8 mouse cellular contexts compared by ENCODE assay signal in genomic region chr4:118427768-118428451, GRCm38 (mm10). TPM values are rescaled to one million over a fixed set of nuclear protein-coding genes. Genes with fewer than 3 reads are reported as not detected.
A peak's percentile ranks its signal among the peaks of the same experiment; 100 is the strongest.
DNase-seq lines count a peak whose midpoint lies in the region; ATAC-seq and TF ChIP-seq lines count a peak whose summit lies in the region.

Elovl1 (plus strand) TSS chr4:118428093.

- dilution Hi-C loops in CH12.LX (cut with MboI; ENCODE audit: extremely low pct_ligation_motif_present, extremely low pct_unique_long_range_greater_than_20kb, low sequenced_read_pairs) = no loop called here

- peak within 1 kb of the TSS; percentile 91 for H3K4me2 ChIP-seq in CH12.LX (ENCODE audit: insufficient read depth, low read depth, poor library complexity, severe bottlenecking)
- peak within 1 kb of the TSS; percentile 84 for H3K4me2 ChIP-seq in forebrain, embryonic 11.5 days (ENCODE audit: low read depth, low read length, severe bottlenecking)
- peak within 1 kb of the TSS; percentile 97 for H3K4me2 ChIP-seq in heart, embryonic 16.5 days (ENCODE audit: low read depth, low read length)
- H3K4me2 ChIP-seq in liver, embryonic 15.5 days = peak within 1 kb of the TSS; percentile 97
- peak within 1 kb of the TSS; percentile 71 for H3K4me2 ChIP-seq in neural tube, embryonic 11.5 days (ENCODE audit: low read depth)
- H3K4me2 ChIP-seq in stomach, postnatal 0 days (replicated peaks; ENCODE audit: low read depth) = peak within 1 kb of the TSS; percentile 91

- 1% methylated on average over 30 of the region's 31 CpGs for WGBS in forebrain, embryonic 11.5 days
- under 1% methylated on average over 24 of the region's 31 CpGs for WGBS in heart, embryonic 16.5 days
- WGBS in liver, embryonic 15.5 days (ENCODE audit: insufficient replicate concordance) = under 1% methylated on average over 30 of the region's 31 CpGs
- WGBS in neural tube, embryonic 11.5 days = 0% methylated on average over 14 of the region's 31 CpGs
- 0% methylated on average over 17 of the region's 31 CpGs for WGBS in stomach, postnatal 0 days

- peaks cover 13 to 37% of the 10 kb centered on the region in 2 experiments for H3K4me1 ChIP-seq in CH12.LX (ENCODE audit: control insufficient read depth in 1 of 2, insufficient read depth in 2 of 2)
- peaks cover 7% of the 10 kb centered on the region; the same call in 1 of the 2 replicates for H3K4me1 ChIP-seq in forebrain, embryonic 11.5 days (replicated peaks; ENCODE audit: control insufficient read depth, insufficient read depth, low read length)
- H3K4me1 ChIP-seq in heart, embryonic 16.5 days (ENCODE audit: control insufficient read depth, insufficient read depth, low read length) = peaks cover 22% of the 10 kb centered on the region
- peaks cover 98% of the 10 kb centered on the region for H3K4me1 ChIP-seq in liver, embryonic 15.5 days (replicated peaks)
- peaks cover 8% of the 10 kb centered on the region for H3K4me1 ChIP-seq in neural tube, embryonic 11.5 days (ENCODE audit: control insufficient read depth, insufficient read depth, low read length)
- H3K4me1 ChIP-seq in stomach, postnatal 0 days (replicated peaks; ENCODE audit: control insufficient read depth, insufficient read depth) = peaks cover 4% of the 10 kb centered on the region

- no peak for TF ChIP-seq RAD21 in CH12.LX (IDR thresholded peaks at IDR 0.05; ENCODE audit: low read depth, low read length)

- peaks cover 24% of the 10 kb centered on the region for H3K79me2 ChIP-seq in CH12.LX (replicated peaks; ENCODE audit: control insufficient read depth, extremely low read depth, insufficient read depth, poor library complexity, severe bottlenecking)

- ATAC-seq in forebrain, embryonic 11.5 days (replicated peaks; ENCODE audit: low FRiP score) = peak; percentile 95
- ATAC-seq in heart, embryonic 16.5 days (replicated peaks; ENCODE audit: extremely low read depth, insufficient read depth, low FRiP score) = peak; percentile 97
- ATAC-seq in liver, embryonic 15.5 days (ENCODE audit: insufficient read depth) = peak; percentile 89
- peak; percentile 95 for ATAC-seq in neural tube, embryonic 11.5 days (ENCODE audit: insufficient read depth, low FRiP score, low TSS enrichment)
- ATAC-seq in stomach, postnatal 0 days (ENCODE audit: low FRiP score, low TSS enrichment) = peak; percentile 96

- H3K4me3 ChIP-seq in CH12.LX (replicated peaks in 1 of 3; ENCODE audit: low read depth in 2 of 3, low read length in 2 of 3, poor library complexity in 1 of 3) = peak within 1 kb of the TSS; percentile 75 to 92 (median 91)
- H3K4me3 ChIP-seq in forebrain, embryonic 11.5 days (ENCODE audit: low read depth, low read length) = peak within 1 kb of the TSS; percentile 53
- peak within 1 kb of the TSS; percentile 91 for H3K4me3 ChIP-seq in heart, embryonic 16.5 days (ENCODE audit: low read length)
- H3K4me3 ChIP-seq in liver, embryonic 15.5 days (replicated peaks) = peak within 1 kb of the TSS; percentile 75
- H3K4me3 ChIP-seq in neural tube, embryonic 11.5 days (ENCODE audit: low read depth, low read length) = peak within 1 kb of the TSS; percentile 41
- H3K4me3 ChIP-seq in stomach, postnatal 0 days (ENCODE audit: low read depth, low read length) = peak within 1 kb of the TSS; percentile 77

- in situ Hi-C loops in CH12.LX (cut with MboI; ENCODE audit: low pct_ligation_motif_present, low pct_unique_long_range_greater_than_20kb, low sequenced_read_pairs) = no loop called here

- H3K27ac ChIP-seq in CH12.LX (ENCODE audit: insufficient read depth, low read depth) = peak within 1 kb of the TSS; percentile 55
- peak within 1 kb of the TSS; percentile 12; the same call in 1 of the 2 replicates for H3K27ac ChIP-seq in forebrain, embryonic 11.5 days (ENCODE audit: low read depth, low read length)
- peak within 1 kb of the TSS; percentile 89 for H3K27ac ChIP-seq in heart, embryonic 16.5 days (ENCODE audit: low read length)
- H3K27ac ChIP-seq in liver, embryonic 15.5 days (replicated peaks) = peak within 1 kb of the TSS; percentile 91
- H3K27ac ChIP-seq in neural tube, embryonic 11.5 days (ENCODE audit: low read depth, low read length) = 0 out of 2 replicates have a peak within 1 kb of the TSS, but pooled peaks have one; percentile 34
- H3K27ac ChIP-seq in stomach, postnatal 0 days (replicated peaks) = peak within 1 kb of the TSS; percentile 94

- DNase-seq in CH12.LX (ENCODE audit: extremely low read depth) = peak; percentile 85
- peak; percentile 76 for DNase-seq in c-Kit-positive CD71-positive TER-119-negative erythroid progenitor cells, embryonic 14.5 days (ENCODE audit: low read depth)
- DNase-seq in forebrain, embryonic 11.5 days (ENCODE audit: low spot score) = peak; percentile 95
- DNase-seq in kidney, postnatal 36 days = peak; percentile 95 to 96
- peak; percentile 91 for DNase-seq in neural tube, embryonic 11.5 days (ENCODE audit: low spot score)
- DNase-seq in stomach, postnatal 0 days (ENCODE audit: low spot score) = peak; percentile 96

- H3K9me3 ChIP-seq in CH12.LX (replicated peaks; ENCODE audit: low read length) = no peaks in the 10 kb centered on the region
- no peaks in the 10 kb centered on the region for H3K9me3 ChIP-seq in forebrain, embryonic 11.5 days (ENCODE audit: control insufficient read depth, low read length)
- H3K9me3 ChIP-seq in heart, embryonic 16.5 days (replicated peaks; ENCODE audit: control insufficient read depth, low read length) = no peaks in the 10 kb centered on the region
- H3K9me3 ChIP-seq in liver, embryonic 15.5 days (replicated peaks) = no peaks in the 10 kb centered on the region
- H3K9me3 ChIP-seq in neural tube, embryonic 11.5 days (ENCODE audit: control insufficient read depth, low read length) = no peaks in the 10 kb centered on the region
- H3K9me3 ChIP-seq in stomach, postnatal 0 days (ENCODE audit: control insufficient read depth, low read length) = no peaks in the 10 kb centered on the region

- peak within 1 kb of the TSS; percentile 77 for H3K9ac ChIP-seq in CH12.LX (ENCODE audit: insufficient read depth, low read depth)
- peak within 1 kb of the TSS; percentile 76 for H3K9ac ChIP-seq in forebrain, embryonic 11.5 days (ENCODE audit: low read length)
- H3K9ac ChIP-seq in heart, embryonic 16.5 days (ENCODE audit: low read length) = peak within 1 kb of the TSS; percentile 95
- H3K9ac ChIP-seq in liver, embryonic 15.5 days = peak within 1 kb of the TSS; percentile 90
- H3K9ac ChIP-seq in neural tube, embryonic 11.5 days (ENCODE audit: low read length) = peak within 1 kb of the TSS; percentile 61
- peak within 1 kb of the TSS; percentile 84 for H3K9ac ChIP-seq in stomach, postnatal 0 days (ENCODE audit: low read length)

- no peaks in the 10 kb centered on the region for H3K27me3 ChIP-seq in CH12.LX (replicated peaks)
- H3K27me3 ChIP-seq in forebrain, embryonic 11.5 days (ENCODE audit: control insufficient read depth, insufficient read depth, low read length) = no peaks in the 10 kb centered on the region
- no peaks in the 10 kb centered on the region for H3K27me3 ChIP-seq in heart, embryonic 16.5 days (ENCODE audit: control insufficient read depth, insufficient read depth, low read length)
- no peaks in the 10 kb centered on the region for H3K27me3 ChIP-seq in liver, embryonic 15.5 days
- H3K27me3 ChIP-seq in neural tube, embryonic 11.5 days (ENCODE audit: control insufficient read depth, insufficient read depth, low read length) = no peaks in the 10 kb centered on the region
- no peaks in the 10 kb centered on the region for H3K27me3 ChIP-seq in stomach, postnatal 0 days (ENCODE audit: control insufficient read depth, insufficient read depth, low read length)

- no peak; a peak in 1 of 4 replicates for TF ChIP-seq CTCF in CH12.LX (conservative IDR thresholded peaks at IDR 0.05 in 1 of 2, IDR thresholded peaks at IDR 0.05 in 1 of 2; ENCODE audit: low read depth in 2 of 2, low read length in 2 of 2)
- peak; percentile 69 for TF ChIP-seq CTCF in stomach, postnatal 0 days (IDR thresholded peaks at IDR 0.05; ENCODE audit: low read depth)

- no peak for TF ChIP-seq EP300 in CH12.LX (IDR thresholded peaks at IDR 0.05; ENCODE audit: low read length)
- TF ChIP-seq EP300 in stomach, postnatal 0 days (optimal IDR thresholded peaks at IDR 0.05) = no peak

- H3K36me3 ChIP-seq in CH12.LX (replicated peaks in 1 of 2; ENCODE audit: control insufficient read depth in 1 of 2, insufficient read depth in 1 of 2, low read length in 1 of 2) = peaks cover 28 to 37% of the 10 kb centered on the region in 2 experiments
- peaks cover 3% of the 10 kb centered on the region; the same call in 1 of the 2 replicates for H3K36me3 ChIP-seq in forebrain, embryonic 11.5 days (ENCODE audit: control insufficient read depth, insufficient read depth, low read length)
- H3K36me3 ChIP-seq in heart, embryonic 16.5 days (ENCODE audit: control insufficient read depth, insufficient read depth) = peaks cover 27% of the 10 kb centered on the region
- H3K36me3 ChIP-seq in liver, embryonic 15.5 days (replicated peaks) = peaks cover 35% of the 10 kb centered on the region
- peaks cover 8% of the 10 kb centered on the region; the same call in 1 of the 2 replicates for H3K36me3 ChIP-seq in neural tube, embryonic 11.5 days (ENCODE audit: control insufficient read depth, insufficient read depth, low read length)
- H3K36me3 ChIP-seq in stomach, postnatal 0 days (ENCODE audit: control insufficient read depth, insufficient read depth, low read length) = peaks cover 15% of the 10 kb centered on the region

- peak; percentile 81 for TF ChIP-seq POLR2A in CH12.LX (IDR thresholded peaks at IDR 0.05; ENCODE audit: low read depth, low read length)

TF ChIP-seq in CH12.LX, 34 proteins besides CTCF, POLR2A, EP300 and RAD21 (continues in another document):
- TF ChIP-seq ELF1 (IDR thresholded peaks at IDR 0.05; ENCODE audit: low read depth, low read length) (peak; percentile 87), UBTF (IDR thresholded peaks at IDR 0.05; ENCODE audit: low read depth, low read length) (0 out of 2 replicates have a peak, but pooled peaks have one; percentile 33), TCF12 (IDR thresholded peaks at IDR 0.05; ENCODE audit: low read depth, low read length) (no peak; the same call in 1 of the 2 replicates), IRF4 (IDR thresholded peaks at IDR 0.05; ENCODE audit: low read depth, low read length) (no peak), GABPA (IDR thresholded peaks at IDR 0.05; ENCODE audit: insufficient replicate concordance, low read depth, low read length) (no peak), JUND (conservative IDR thresholded peaks at IDR 0.05; ENCODE audit: low read depth, low read length) (no peak), ETS1 (conservative IDR thresholded peaks at IDR 0.05; ENCODE audit: low read depth, low read length) (no peak)

RNA-seq across cellular contexts. Expression of gene Elovl1, which starts in this region (rescaled TPM):
- total RNA-seq in CH12.LX (2012; rRNA removed) = 45.9 and 47.1 TPM in 2 replicates
- 56.3 and 61.1 TPM in 2 replicates for total RNA-seq in CH12.LX (2014; rRNA removed)
- polyA plus RNA-seq in CH12.LX (2012; ENCODE audit: insufficient read length, low read depth) = 83.9 and 110 TPM in 2 replicates
- polyA plus RNA-seq in forebrain, embryonic 11.5 days (2014; fragmentation: Nextera tagmentation; extraction: Ambion mirVana) = 37.8 and 39.8 TPM in 2 replicates
- 66.5 and 69.4 TPM in 2 replicates for polyA plus RNA-seq in heart, embryonic 16.5 days (2015; fragmentation: Nextera tagmentation; extraction: Ambion mirVana)
- 83.4 and 93.5 TPM in 2 replicates for polyA plus RNA-seq in liver, embryonic 15.5 days (2015; fragmentation: Nextera tagmentation; extraction: Ambion mirVana)
- polyA plus RNA-seq in neural tube, embryonic 11.5 days (2014; fragmentation: Nextera tagmentation; extraction: Ambion mirVana) = 42.3 and 48.7 TPM in 2 replicates
- polyA plus RNA-seq in stomach, postnatal 0 days (2015; fragmentation: Nextera tagmentation; extraction: Ambion mirVana) = 366 and 374 TPM in 2 replicates

Comparison
In these comparisons a context has a peak if more than half of its experiments do, and no peak if none do; other contexts are left out.
1. Peak in every context shown above with its lines: DNase-seq, ATAC-seq, H3K4me3 ChIP-seq and H3K27ac ChIP-seq.
2. H3K27ac ChIP-seq: peak in every context shown above with its lines; median percentile 94 in stomach, postnatal 0 days; 91 in liver, embryonic 15.5 days; 89 in heart, embryonic 16.5 days; 55 in CH12.LX; 34 in neural tube, embryonic 11.5 days; 12 in forebrain, embryonic 11.5 days.
3. H3K4me3 ChIP-seq: peak in every context shown above with its lines; median percentile 91 in CH12.LX; 91 in heart, embryonic 16.5 days; 77 in stomach, postnatal 0 days; 75 in liver, embryonic 15.5 days; 53 in forebrain, embryonic 11.5 days; 41 in neural tube, embryonic 11.5 days.